Mouse (Mus musculus) kidney, embryonic 16.5 days (tissue): ENCODE measurements at regions not wholly inside any gene's neighbourhood (a gene's known extent, or its start where the extent isn't known, plus 50 kb on each side); places are given as distances from the start of the nearest gene placed in this dataset.

Experiments used
- ATAC-seq: fragments of 200-750 bp; cut with Nextera tagmentation; 2 replicates; pipeline ENCODE4 v1.8.0; 2017; ENCODE audit warnings: moderate TSS enrichment; ENCODE audit not compliant: low FRiP score, low TSS enrichment
- H3K27ac ChIP-seq: fragments of 300-500 bp; sonication (generic); 2 replicates; pipeline ENCODE4 v1.5.1; 2014; ENCODE audit warnings: low read length
- H3K27me3 ChIP-seq: fragments of 300-500 bp; sonication (generic); 2 replicates; pipeline ENCODE4 v1.6.1; 2014; ENCODE audit warnings: low read length, control low read depth, mixed read lengths; ENCODE audit not compliant: insufficient read depth
- H3K36me3 ChIP-seq: fragments of 300-500 bp; sonication (generic); 2 replicates; pipeline ENCODE4 v1.6.1; 2014; ENCODE audit warnings: low read length, control low read depth, mixed read lengths; ENCODE audit not compliant: insufficient read depth
- H3K4me1 ChIP-seq: fragments of 300-500 bp; sonication (generic); 2 replicates; pipeline ENCODE4 v1.6.1; 2014; ENCODE audit warnings: low read length, control low read depth, mixed read lengths; ENCODE audit not compliant: insufficient read depth
- H3K4me2 ChIP-seq: fragments of 300-500 bp; sonication (generic); replicated peaks from 2 replicates; pipeline ENCODE4 v1.6.1; 2014; ENCODE audit warnings: low read depth, low read length
- H3K4me3 ChIP-seq: fragments of 300-500 bp; sonication (generic); 2 replicates; pipeline ENCODE4 v1.5.1; 2014; ENCODE audit warnings: mild to moderate bottlenecking, low read length
- H3K9ac ChIP-seq: fragments of 300-500 bp; sonication (generic); replicated peaks from 2 replicates; pipeline ENCODE4 v1.6.1; 2014; ENCODE audit warnings: low read length
- H3K9me3 ChIP-seq: fragments of 300-500 bp; sonication (generic); 2 replicates; pipeline ENCODE4 v1.6.1; 2016; ENCODE audit warnings: low read length, control low read depth
- WGBS: fragments of 180-500 bp; shearing (Covaris S2); extraction: QIAGEN DNeasy Blood & Tissue Kit; methylation state at CpG from one replicate; pipeline ENCODE4 v1.1.7; 2014; 5-methylcytosine and 5-hydroxymethylcytosine counted together

GRCm38 (mm10) chr14:46512118-46512517 lies 121.6 kb upstream of the Bmp4 start:
- no peak overlapping the region for H3K27ac ChIP-seq
- no peak overlapping the region for H3K4me2 ChIP-seq
- H3K36me3 ChIP-seq: no peaks in the 10 kb centered on the region
- 92% methylated on average over 1 of the region's 1 CpGs for WGBS
- no peaks in the 10 kb centered on the region for H3K9me3 ChIP-seq
- no peak for ATAC-seq
- no peaks in the 10 kb centered on the region for H3K27me3 ChIP-seq
- H3K9ac ChIP-seq: no peak overlapping the region
- H3K4me3 ChIP-seq: no peak overlapping the region
- peaks cover 10% of the 10 kb centered on the region; the same call in 1 of the 2 replicates for H3K4me1 ChIP-seq

- no peak overlapping the region for H3K4me3 ChIP-seq
- WGBS: 80% methylated on average over 5 of the region's 5 CpGs
- H3K27ac ChIP-seq: no peak overlapping the region
- H3K9ac ChIP-seq: no peak overlapping the region
- ATAC-seq: no peak
- H3K4me1 ChIP-seq: 0 out of 2 replicates have a peak, but pooled peaks cover 1% of the 10 kb centered on the region
- H3K4me2 ChIP-seq: no peak overlapping the region
- H3K36me3 ChIP-seq: no peaks in the 10 kb centered on the region
- H3K9me3 ChIP-seq: no peaks in the 10 kb centered on the region; the same call in 1 of the 2 replicates
- no peaks in the 10 kb centered on the region for H3K27me3 ChIP-seq
Measured at GRCm38 (mm10) chr14:46508871-46509270, 118.4 kb upstream of the Bmp4 start.

GRCm38 (mm10) chr14:46505266-46505665 lies 114.8 kb upstream of the Bmp4 start:
- no peaks in the 10 kb centered on the region for H3K36me3 ChIP-seq
- no peak overlapping the region for H3K4me3 ChIP-seq
- H3K9ac ChIP-seq: no peak overlapping the region
- no peak overlapping the region for H3K4me2 ChIP-seq
- 85% methylated on average over 3 of the region's 3 CpGs for WGBS
- H3K4me1 ChIP-seq: no peaks in the 10 kb centered on the region
- no peaks in the 10 kb centered on the region for H3K27me3 ChIP-seq
- H3K9me3 ChIP-seq: no peaks in the 10 kb centered on the region; the same call in 1 of the 2 replicates
- ATAC-seq: no peak
- H3K27ac ChIP-seq: no peak overlapping the region

GRCm38 (mm10) chr14:46491601-46492000 lies 101.1 kb upstream of the Bmp4 start:
- H3K9me3 ChIP-seq: no peaks in the 10 kb centered on the region
- H3K4me3 ChIP-seq: no peak overlapping the region
- ATAC-seq: peak; percentile 74
- WGBS: 4% methylated on average over 9 of the region's 9 CpGs
- no peaks in the 10 kb centered on the region for H3K36me3 ChIP-seq
- H3K27ac ChIP-seq: no peak overlapping the region
- H3K4me2 ChIP-seq: no peak overlapping the region; the same call in 1 of the 2 replicates
- H3K4me1 ChIP-seq: no peaks in the 10 kb centered on the region
- no peaks in the 10 kb centered on the region for H3K27me3 ChIP-seq
- no peak overlapping the region for H3K9ac ChIP-seq

- H3K27me3 ChIP-seq: no peaks in the 10 kb centered on the region
- H3K4me3 ChIP-seq: no peak overlapping the region
- peak overlapping the region; percentile 16; the same call in 1 of the 2 replicates for H3K27ac ChIP-seq
- whole genome bisulfite sequencing: 37% methylated on average over 2 of the region's 2 CpGs
- peak; percentile 73 for ATAC-seq
- no peaks in the 10 kb centered on the region for H3K9me3 ChIP-seq
- H3K9ac ChIP-seq: no peak overlapping the region
- no peaks in the 10 kb centered on the region for H3K4me1 ChIP-seq
- no peak overlapping the region for H3K4me2 ChIP-seq
- H3K36me3 ChIP-seq: no peaks in the 10 kb centered on the region
Measured at GRCm38 (mm10) chr14:46491182-46491581, 100.7 kb upstream of the Bmp4 start.

- H3K4me3 ChIP-seq: no peak overlapping the region
- H3K9me3 ChIP-seq: no peaks in the 10 kb centered on the region
- no peak overlapping the region for H3K9ac ChIP-seq
- no peak overlapping the region for H3K27ac ChIP-seq
- H3K4me1 ChIP-seq: no peaks in the 10 kb centered on the region
- no peaks in the 10 kb centered on the region for H3K27me3 ChIP-seq
- ATAC-seq: no peak
- no peak overlapping the region for H3K4me2 ChIP-seq
- WGBS: 90% methylated on average over 1 of the region's 1 CpGs
- no peaks in the 10 kb centered on the region for H3K36me3 ChIP-seq
Measured at GRCm38 (mm10) chr14:46487551-46487950, 97.1 kb upstream of the Bmp4 start.

GRCm38 (mm10) chr14:46480396-46480795 lies 89.9 kb upstream of the Bmp4 start:
- Histone ChIP-seq H3K4me2 (no peak overlapping the region), H3K4me1 (no peaks in the 10 kb centered on the region), H3K4me3 (no peak overlapping the region), H3K9ac (no peak overlapping the region), H3K36me3 (no peaks in the 10 kb centered on the region), H3K27me3 (no peaks in the 10 kb centered on the region), H3K9me3 (no peaks in the 10 kb centered on the region), H3K27ac (no peak overlapping the region)
- 86% methylated on average over 7 of the region's 7 CpGs for WGBS
- ATAC-seq: no peak

GRCm38 (mm10) chr14:46475945-46476344 lies 85.5 kb upstream of the Bmp4 start:
- 89% methylated on average over 1 of the region's 1 CpGs for WGBS
- ATAC-seq: no peak

GRCm38 (mm10) chr14:46462967-46463366 lies 72.5 kb upstream of the Bmp4 start:
- H3K36me3 ChIP-seq: no peaks in the 10 kb centered on the region
- no peaks in the 10 kb centered on the region for H3K27me3 ChIP-seq
- ATAC-seq: no peak
- no peak overlapping the region for H3K4me3 ChIP-seq
- no peaks in the 10 kb centered on the region for H3K9me3 ChIP-seq
- no peak overlapping the region for H3K27ac ChIP-seq
- H3K9ac ChIP-seq: no peak overlapping the region
- no peak overlapping the region for H3K4me2 ChIP-seq
- no peaks in the 10 kb centered on the region for H3K4me1 ChIP-seq

More at GRCm38 (mm10) chr14:46475945-46476344, 85.5 kb upstream of the Bmp4 start:
- Histone ChIP-seq H3K4me1 (no peaks in the 10 kb centered on the region), H3K36me3 (no peaks in the 10 kb centered on the region), H3K4me3 (no peak overlapping the region), H3K4me2 (no peak overlapping the region), H3K27ac (no peak overlapping the region), H3K27me3 (no peaks in the 10 kb centered on the region), H3K9ac (no peak overlapping the region), H3K9me3 (no peaks in the 10 kb centered on the region)

GRCm38 (mm10) chr14:46461960-46462359 lies 71.5 kb upstream of the Bmp4 start:
- Histone ChIP-seq H3K4me2 (no peak overlapping the region), H3K36me3 (no peaks in the 10 kb centered on the region), H3K27me3 (no peaks in the 10 kb centered on the region), H3K9ac (no peak overlapping the region), H3K27ac (no peak overlapping the region), H3K4me1 (no peaks in the 10 kb centered on the region), H3K4me3 (no peak overlapping the region), H3K9me3 (no peaks in the 10 kb centered on the region)
- ATAC-seq: no peak
- WGBS: 82% methylated on average over 4 of the region's 4 CpGs
